In the genomic region with DNA sequence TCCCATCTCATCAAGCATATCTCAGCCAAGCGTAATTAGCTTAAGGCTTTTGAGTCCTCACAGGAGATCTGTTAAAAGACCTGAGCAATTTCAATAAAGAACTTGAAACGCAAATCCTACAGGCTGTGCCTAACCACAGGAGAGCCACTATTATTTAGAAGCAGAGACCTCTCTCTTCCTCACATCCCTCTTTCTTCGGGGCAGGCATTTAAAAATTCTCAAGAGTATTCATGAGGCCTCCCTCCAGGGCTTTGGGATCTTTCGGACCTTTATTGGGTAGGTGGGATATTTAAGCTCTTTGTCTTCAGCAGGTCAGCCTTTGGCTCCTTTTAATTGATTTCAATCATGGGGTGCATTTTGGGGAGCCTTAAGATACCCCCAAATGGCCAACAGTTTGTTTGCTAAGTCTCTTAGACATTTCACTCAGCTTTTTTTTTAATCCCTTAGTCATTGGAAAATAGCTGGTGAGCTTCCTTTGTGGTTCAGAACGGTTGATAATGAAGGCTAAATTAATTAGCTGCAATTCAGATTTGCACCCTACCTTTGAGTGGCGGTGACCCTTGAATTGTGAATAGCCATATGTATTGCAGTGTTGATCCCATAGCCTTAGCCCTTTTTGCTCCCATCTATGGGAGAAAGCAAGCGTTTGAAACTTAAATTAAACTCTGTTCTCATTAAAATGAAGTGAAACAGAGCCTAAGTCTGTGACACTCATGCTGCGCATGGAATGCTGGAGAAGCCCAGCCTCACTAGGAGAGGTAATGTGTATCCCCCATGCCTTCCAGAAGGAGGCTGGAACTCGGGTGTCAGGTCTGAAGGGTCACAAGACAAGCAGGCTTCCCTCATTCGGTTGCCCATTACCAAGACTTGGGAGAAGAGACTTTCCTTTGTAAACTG, we compare ENCODE assay signal across 10 mouse cellular contexts.
A peak's percentile ranks its signal among the peaks of the same experiment; 100 is the strongest.
DNase-seq lines count a peak whose midpoint lies in the region; ATAC-seq and TF ChIP-seq lines count a peak whose summit lies in the region.
"Had no signal": no experiment of that assay in that cellular context is flagged by ENCODE, and none has a peak within 500 bp of the region (broad histone marks: within the 10 kb centered on the region; RNA-seq: fewer than 3 reads in every experiment).

No protein-coding gene starts in this region.

- no peak overlapping the region for H3K9ac ChIP-seq in forebrain, embryonic 11.5 days (ENCODE audit: low read length)
- H3K9ac ChIP-seq in hindbrain, postnatal 0 days (replicated peaks; ENCODE audit: low read length), result no peak overlapping the region
- H3K9ac ChIP-seq in neural tube, embryonic 15.5 days (replicated peaks), result no peak overlapping the region
- H3K9ac ChIP-seq: lung, embryonic 14.5 days had no signal

- WGBS in forebrain, embryonic 11.5 days, result 5% methylated on average over 10 of the region's 10 CpGs
- WGBS in hindbrain, postnatal 0 days, result 24% methylated on average over 10 of the region's 10 CpGs
- 34% methylated on average over 10 of the region's 10 CpGs for WGBS in neural tube, embryonic 15.5 days

- no peak for TF ChIP-seq CTCF in layer of hippocampus, adult 2 months (conservative IDR thresholded peaks at IDR 0.05)
- no peak for TF ChIP-seq CTCF in hindbrain, postnatal 0 days (IDR thresholded peaks at IDR 0.05; ENCODE audit: low read depth)

- peak overlapping the region; percentile 79 for H3K27ac ChIP-seq in layer of hippocampus, adult 2 months
- H3K27ac ChIP-seq in forebrain, embryonic 11.5 days (ENCODE audit: low read depth, low read length), result peak overlapping the region; percentile 79
- peak overlapping the region; percentile 57; the same call in 1 of the 2 replicates for H3K27ac ChIP-seq in hindbrain, postnatal 0 days
- H3K27ac ChIP-seq in neural tube, embryonic 15.5 days (replicated peaks), result 0 out of 2 replicates have a peak overlapping the region, but pooled peaks have one; percentile 39

- H3K4me3 ChIP-seq in layer of hippocampus, adult 2 months, result no peak overlapping the region
- H3K4me3 ChIP-seq in forebrain, embryonic 11.5 days (ENCODE audit: low read depth, low read length), result no peak overlapping the region
- H3K4me3 ChIP-seq in hindbrain, postnatal 0 days (ENCODE audit: low read length), result no peak overlapping the region
- H3K4me3 ChIP-seq in neural tube, embryonic 15.5 days (replicated peaks), result no peak overlapping the region

- DNase-seq in layer of hippocampus, adult 2 months (ENCODE audit: low spot score in 2 of 2), result no peak
- no peak for DNase-seq in layer of hippocampus, postnatal 10 days (ENCODE audit: low spot score in 2 of 2)
- peak; percentile 69 for DNase-seq in forebrain, embryonic 11.5 days (ENCODE audit: low spot score)
- DNase-seq in hindbrain, postnatal 0 days (ENCODE audit: low spot score), result no peak
- no peak for DNase-seq in layer of hippocampus, postnatal 36 days
- no peak for DNase-seq in right cerebral cortex, adult 18-20 months
- DNase-seq: kidney, postnatal 25 days had no signal

- peak; percentile 85 for ATAC-seq in forebrain, embryonic 11.5 days (replicated peaks; ENCODE audit: low FRiP score)
- 0 out of 2 replicates have a peak, but pooled peaks have one; percentile 22 for ATAC-seq in hindbrain, postnatal 0 days
- peak; percentile 57 for ATAC-seq in neural tube, embryonic 15.5 days (ENCODE audit: low FRiP score)
- ATAC-seq in CD4-positive, CD25-positive, alpha-beta regulatory T cell, adult 4 months, result no peak

- H3K4me2 ChIP-seq in forebrain, embryonic 11.5 days (ENCODE audit: low read depth, low read length, severe bottlenecking), result 0 out of 2 replicates have a peak overlapping the region, but pooled peaks have one; percentile 22
- peak overlapping the region; percentile 27; the same call in 1 of the 2 replicates for H3K4me2 ChIP-seq in hindbrain, postnatal 0 days (ENCODE audit: low read depth, low read length)
- peak overlapping the region; percentile 35 for H3K4me2 ChIP-seq in neural tube, embryonic 15.5 days

- H3K4me1 ChIP-seq in forebrain, embryonic 11.5 days (replicated peaks; ENCODE audit: control insufficient read depth, insufficient read depth, low read length), result peaks cover 6% of the 10 kb centered on the region; the same call in 1 of the 2 replicates
- H3K4me1 ChIP-seq in hindbrain, postnatal 0 days (ENCODE audit: insufficient read depth, low read length), result peaks cover 6% of the 10 kb centered on the region; the same call in 1 of the 2 replicates
- peaks cover 13% of the 10 kb centered on the region for H3K4me1 ChIP-seq in neural tube, embryonic 15.5 days

- peaks cover 58% of the 10 kb centered on the region for H3K27me3 ChIP-seq in forebrain, embryonic 11.5 days (ENCODE audit: control insufficient read depth, insufficient read depth, low read length)
- no peaks in the 10 kb centered on the region for H3K27me3 ChIP-seq in hindbrain, postnatal 0 days (ENCODE audit: insufficient read depth, low read length)
- no peaks in the 10 kb centered on the region for H3K27me3 ChIP-seq in neural tube, embryonic 15.5 days (replicated peaks)

- no peaks in the 10 kb centered on the region for H3K36me3 ChIP-seq in forebrain, embryonic 11.5 days (ENCODE audit: control insufficient read depth, insufficient read depth, low read length)
- H3K36me3 ChIP-seq in hindbrain, postnatal 0 days (ENCODE audit: insufficient read depth, low read length), result no peaks in the 10 kb centered on the region
- H3K36me3 ChIP-seq in neural tube, embryonic 15.5 days, result no peaks in the 10 kb centered on the region

- H3K9me3 ChIP-seq in forebrain, embryonic 11.5 days (ENCODE audit: control insufficient read depth, low read length), result no peaks in the 10 kb centered on the region
- H3K9me3 ChIP-seq in hindbrain, postnatal 0 days (ENCODE audit: low read length), result no peaks in the 10 kb centered on the region
- H3K9me3 ChIP-seq in neural tube, embryonic 15.5 days (replicated peaks), result no peaks in the 10 kb centered on the region
